ENCODE assay signal across 16 mouse cellular contexts in the genomic region with DNA sequence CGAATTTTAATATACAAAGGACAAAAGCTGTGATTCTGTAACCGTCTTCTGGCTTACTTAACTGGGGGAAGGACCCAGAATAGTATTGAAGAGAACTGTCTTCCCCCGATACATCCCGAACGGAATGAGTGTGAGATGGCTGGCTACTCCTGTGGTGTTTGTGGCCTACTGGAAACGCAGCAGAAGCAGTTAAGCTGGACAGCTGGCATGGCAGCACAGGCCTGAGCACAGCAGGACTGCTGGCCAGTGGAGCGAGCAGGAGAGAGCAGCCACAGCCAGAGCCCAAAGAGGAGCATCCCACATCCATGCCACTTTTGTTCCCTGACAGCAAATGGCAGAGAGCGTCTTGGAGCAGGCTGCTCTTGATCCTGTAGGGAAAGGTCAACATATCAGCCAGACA. TPM values are rescaled to one million over a fixed set of nuclear protein-coding genes. Genes with fewer than 3 reads are reported as not detected.
"Had no signal": no experiment of that assay in that cellular context is flagged by ENCODE, and none has a peak within 500 bp of the region (broad histone marks: within the 10 kb centered on the region; RNA-seq: fewer than 3 reads in every experiment).

No protein-coding gene starts in this region.

- H3K36me3 ChIP-seq: liver, embryonic 13.5 days; midbrain, embryonic 12.5 days; midbrain, embryonic 15.5 days had no signal

- H3K27me3 ChIP-seq: liver, embryonic 13.5 days; midbrain, embryonic 12.5 days; midbrain, embryonic 15.5 days had no signal

- H3K9ac ChIP-seq: liver, embryonic 13.5 days; midbrain, embryonic 12.5 days; midbrain, embryonic 15.5 days had no signal

- H3K4me3 ChIP-seq: liver, embryonic 13.5 days; midbrain, embryonic 12.5 days; midbrain, embryonic 15.5 days had no signal

- H3K4me2 ChIP-seq: liver, embryonic 13.5 days; midbrain, embryonic 12.5 days; midbrain, embryonic 15.5 days had no signal

- ATAC-seq: midbrain, embryonic 15.5 days had no signal

- DNase-seq: kidney, adult 9 months; kidney, postnatal 14 days; kidney, postnatal 4 days; liver, embryonic 13.5 days; lung, adult 2 months; lung, postnatal 14 days; lung, postnatal 4 days; thymus, adult 18-20 months; thymus, postnatal 36 days had no signal

- H3K4me1 ChIP-seq: liver, embryonic 13.5 days; midbrain, embryonic 12.5 days; midbrain, embryonic 15.5 days had no signal

- H3K27ac ChIP-seq: liver, embryonic 13.5 days; midbrain, embryonic 12.5 days; midbrain, embryonic 15.5 days had no signal

- H3K9me3 ChIP-seq: liver, embryonic 13.5 days; midbrain, embryonic 12.5 days; midbrain, embryonic 15.5 days had no signal

RNA-seq across cellular contexts. Expression of a gene that starts 1.9 kb away (rescaled TPM):
- total RNA-seq: liver, adult 2 months; megakaryocyte progenitor cell, adult 5-6 weeks; monocyte, adult 5-6 weeks had no signal
- polyA plus RNA-seq: small intestine, adult 2 months; spleen, adult 2 months had no signal
